Mouse (Mus musculus) MN1 (cell line): ENCODE measurements around the gene Jdp2.

Experiments used
- DNase-seq: peaks from one replicate; pipeline ENCODE4 v3.0.0-alpha.2; 2016; ENCODE audit warnings: low spot score

Gene Jdp2

DNA sequence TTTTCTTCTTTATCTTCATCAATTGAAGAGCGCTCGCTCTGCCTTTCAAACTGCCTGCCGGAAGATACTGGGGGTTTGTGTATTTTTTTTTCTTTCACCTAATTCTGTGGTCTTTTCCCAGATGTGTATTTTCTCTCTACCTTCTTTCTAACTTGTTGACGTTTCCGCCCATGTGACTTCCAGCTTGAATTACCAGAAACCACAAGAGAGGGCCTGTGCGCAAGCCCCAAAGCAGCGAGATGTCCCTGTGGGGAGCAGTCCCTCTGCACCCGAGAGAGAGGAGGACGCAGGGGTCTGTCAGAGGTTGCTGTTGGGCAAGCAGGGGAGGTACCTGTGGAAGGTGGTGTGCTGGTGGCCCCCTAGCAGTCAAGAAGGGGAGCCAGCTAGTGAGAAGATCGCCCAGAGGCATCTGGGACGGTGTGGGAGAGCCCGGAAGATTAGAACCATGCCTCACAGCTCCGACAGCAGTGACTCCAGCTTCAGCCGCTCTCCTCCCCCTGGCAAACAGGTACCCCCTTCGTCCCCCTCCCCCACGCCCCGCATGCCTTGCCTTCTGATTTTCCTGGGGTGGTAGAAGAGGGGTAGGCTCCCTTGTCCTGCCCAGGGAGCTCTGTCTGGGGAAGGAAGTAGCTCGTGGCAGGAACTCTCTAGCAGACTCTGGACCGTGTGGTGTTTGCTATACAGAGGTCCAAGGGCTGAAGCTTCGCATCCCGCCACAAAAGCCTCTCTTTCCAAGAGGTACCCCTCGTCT, 87.8 kb downstream of the Jdp2 start, which contains the start of gene Batf:
TSS of gene Batf (plus strand) at position 204 of the 751 bp plus-strand sequence.
- no peak for DNase-seq

DNA sequence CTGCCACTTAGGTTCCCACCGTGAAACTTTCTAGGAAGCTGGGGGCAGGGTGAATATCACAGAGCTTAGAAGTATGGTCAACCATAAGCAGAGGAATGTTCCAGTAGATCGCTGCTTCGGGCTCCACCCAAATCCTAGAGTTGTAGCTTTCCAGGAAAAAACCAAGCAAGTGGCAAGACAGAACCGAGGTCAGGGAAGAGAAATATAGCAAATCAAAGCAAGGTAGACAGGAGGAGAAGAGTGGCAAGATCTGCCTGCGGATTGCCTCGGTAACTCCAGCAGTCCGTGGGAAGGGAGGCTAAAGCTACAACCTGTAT, 88.3 kb downstream of the Jdp2 start:
- DNase-seq: no peak

DNA sequence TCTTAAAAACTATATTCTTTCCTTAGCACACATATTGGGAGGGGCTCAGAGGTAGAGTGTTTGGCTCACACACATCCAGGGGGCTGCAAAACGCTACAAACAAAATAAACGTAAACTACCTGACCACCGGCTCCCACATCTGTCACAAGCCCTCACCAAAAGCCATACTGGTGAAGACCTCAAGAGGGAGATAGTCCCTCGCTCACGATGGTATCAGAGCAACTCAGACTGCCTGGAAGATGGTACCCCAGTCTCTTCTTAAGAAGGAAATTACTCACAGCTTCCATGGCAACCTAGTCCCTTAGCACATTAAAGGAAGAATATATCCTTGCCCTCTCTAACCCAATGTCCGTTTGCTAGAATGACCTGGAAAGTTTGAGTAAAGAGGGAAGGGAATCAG, 89.0 kb downstream of the Jdp2 start:
- no peak for DNase-seq
